Mouse (Mus musculus): ENCODE data around the gene Sertad2. TPM values are rescaled to one million over a fixed set of nuclear protein-coding genes. Genes with fewer than 3 reads are reported as not detected.

The Sertad2 gene
- total RNA-seq, 2 experiments from 2014 or later = 20.1 to 23.6 TPM

- no peak for DNase-seq (ENCODE audit: low spot score in 2 of 2)
Measured at GRCm38 (mm10) chr11:20644166-20644565, 101.1 kb downstream of the Sertad2 start.

DNA sequence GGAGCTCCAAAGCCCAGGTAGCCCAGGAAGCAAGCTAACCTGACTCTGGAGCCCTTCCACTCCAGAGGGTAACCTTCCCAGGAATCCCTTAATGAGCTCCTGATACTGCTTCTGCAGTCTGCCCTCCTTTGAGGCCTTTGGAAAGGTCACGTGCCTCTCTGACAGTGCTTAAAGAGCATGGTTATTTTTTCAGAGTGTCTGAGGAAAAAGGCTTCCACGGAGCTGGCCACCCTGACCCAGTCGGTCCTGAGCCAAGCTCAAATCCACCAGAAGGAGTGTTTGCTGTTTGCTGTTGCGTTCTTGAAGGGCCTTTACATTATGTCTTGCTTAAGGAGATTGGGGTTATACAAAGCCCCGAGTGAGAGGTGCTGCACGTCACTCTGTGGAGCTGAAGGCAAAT is 101.8 kb downstream of the Sertad2 start:
- no peak for DNase-seq (ENCODE audit: low spot score in 2 of 2)

- no peak for DNase-seq (ENCODE audit: low spot score in 2 of 2)
Measured at GRCm38 (mm10) chr11:20645521-20645920, 102.5 kb downstream of the Sertad2 start.

DNA sequence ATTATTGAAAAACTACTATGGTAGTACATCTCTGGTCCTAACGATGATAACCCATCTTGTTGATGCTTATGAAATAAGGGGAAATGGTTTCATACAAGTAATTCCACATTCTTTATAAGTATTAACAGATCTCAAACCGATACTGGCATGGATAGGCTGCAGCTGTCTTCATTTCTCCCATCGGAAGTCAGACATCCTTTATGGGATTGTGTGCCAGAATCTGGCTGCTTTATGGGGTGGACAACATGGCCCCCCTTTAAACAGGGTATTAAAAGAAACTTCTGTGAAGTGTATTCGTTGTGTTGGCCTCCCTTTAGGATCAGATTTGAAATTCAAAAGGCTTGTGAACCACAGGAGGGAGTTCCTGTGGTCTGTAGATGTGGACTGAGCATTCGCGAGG is 103.1 kb downstream of the Sertad2 start:
- no peak for DNase-seq (ENCODE audit: low spot score in 2 of 2)

DNA sequence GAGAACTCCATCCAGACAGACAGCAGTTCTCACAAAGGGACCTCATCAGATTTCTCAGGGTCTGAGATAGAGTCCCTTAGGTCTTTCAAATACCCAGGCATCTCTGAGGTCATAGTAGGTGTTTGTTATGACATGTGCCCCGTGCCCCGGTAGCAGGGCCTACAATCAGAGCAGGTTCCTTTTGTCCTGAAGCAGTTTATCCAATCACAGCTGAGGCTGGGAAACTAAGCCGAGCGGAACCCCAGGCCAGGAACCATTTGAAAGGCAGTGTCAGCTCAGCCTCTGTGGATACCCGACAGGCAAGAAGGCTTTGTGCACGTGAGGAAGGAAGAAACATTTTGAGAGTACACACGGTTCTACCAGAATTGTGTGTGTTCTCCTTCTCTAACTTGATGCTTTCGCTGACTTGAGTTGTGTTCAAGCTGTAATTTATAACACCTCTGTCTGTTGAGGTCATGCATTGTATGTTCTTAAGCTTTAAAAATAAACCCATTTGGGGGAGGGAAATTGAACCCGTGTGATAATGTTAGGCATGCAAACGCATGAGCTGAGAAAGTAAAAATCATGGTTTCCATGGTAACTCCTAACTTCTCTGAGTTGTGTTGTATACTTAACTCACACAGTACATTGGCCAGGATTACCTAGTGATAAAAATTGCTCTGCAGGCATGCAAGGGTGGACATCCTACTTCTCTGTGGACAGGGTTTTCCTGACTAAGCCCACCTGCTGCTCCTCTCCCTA is 104.1 kb downstream of the Sertad2 start:
- DNase-seq (ENCODE audit: low spot score in 2 of 2) = no peak

- DNase-seq (ENCODE audit: low spot score in 2 of 2) = no peak
Measured at GRCm38 (mm10) chr11:20647902-20648625, 105.0 kb downstream of the Sertad2 start.

- no peak for DNase-seq (ENCODE audit: low spot score in 2 of 2)
Measured at GRCm38 (mm10) chr11:20649477-20649876, 106.4 kb downstream of the Sertad2 start.

DNA sequence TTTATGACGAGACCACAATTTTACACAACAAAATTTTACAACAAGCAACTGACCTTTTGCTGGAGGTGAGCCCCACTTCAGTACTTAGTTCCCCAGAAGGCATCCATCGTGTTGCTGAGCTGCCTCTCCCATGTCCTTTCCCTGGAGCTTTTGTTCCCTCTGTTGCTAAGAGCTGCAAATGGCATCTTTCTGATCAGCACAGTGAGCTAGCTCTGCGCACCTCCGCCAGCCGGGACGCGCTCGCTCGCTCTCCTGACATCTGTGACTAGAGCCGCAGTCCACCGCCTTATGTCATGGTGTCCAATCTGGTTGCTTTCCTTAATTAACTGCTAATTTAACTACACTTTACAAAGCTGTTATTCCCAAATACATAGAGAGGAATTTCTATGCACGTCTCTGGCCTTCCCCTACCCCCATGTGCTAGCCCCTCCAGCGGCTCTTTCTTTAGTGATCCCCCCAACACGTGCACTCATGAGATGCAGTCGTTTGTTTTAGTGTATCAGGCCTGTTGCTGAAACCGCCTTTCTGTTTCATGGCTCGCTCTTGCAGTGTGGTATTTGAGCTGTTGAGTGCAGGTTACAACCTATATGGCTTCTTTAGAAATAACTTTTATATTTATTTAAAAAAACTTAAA is 107.1 kb downstream of the Sertad2 start:
- DNase-seq (ENCODE audit: low spot score in 2 of 2) = no peak

DNA sequence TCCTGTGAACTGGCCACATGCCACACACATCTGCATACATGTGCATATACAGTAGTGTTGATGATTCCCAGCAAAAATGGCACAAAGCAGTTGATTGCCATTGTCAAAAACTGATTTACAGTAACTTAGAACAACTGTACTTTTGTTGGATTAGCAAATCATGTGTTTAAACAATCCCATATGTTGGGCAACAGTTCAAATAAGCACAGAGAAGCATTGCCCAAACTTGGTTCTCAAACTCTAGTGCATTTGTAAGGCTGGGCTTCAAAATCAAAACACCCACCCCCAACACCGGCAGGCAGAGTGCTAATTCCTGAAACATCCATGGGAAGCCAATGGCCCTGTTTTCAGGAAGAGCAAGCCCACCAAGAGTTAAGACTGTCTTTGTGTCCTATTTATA is 108.1 kb downstream of the Sertad2 start:
- DNase-seq (ENCODE audit: low spot score in 2 of 2) = no peak

DNA sequence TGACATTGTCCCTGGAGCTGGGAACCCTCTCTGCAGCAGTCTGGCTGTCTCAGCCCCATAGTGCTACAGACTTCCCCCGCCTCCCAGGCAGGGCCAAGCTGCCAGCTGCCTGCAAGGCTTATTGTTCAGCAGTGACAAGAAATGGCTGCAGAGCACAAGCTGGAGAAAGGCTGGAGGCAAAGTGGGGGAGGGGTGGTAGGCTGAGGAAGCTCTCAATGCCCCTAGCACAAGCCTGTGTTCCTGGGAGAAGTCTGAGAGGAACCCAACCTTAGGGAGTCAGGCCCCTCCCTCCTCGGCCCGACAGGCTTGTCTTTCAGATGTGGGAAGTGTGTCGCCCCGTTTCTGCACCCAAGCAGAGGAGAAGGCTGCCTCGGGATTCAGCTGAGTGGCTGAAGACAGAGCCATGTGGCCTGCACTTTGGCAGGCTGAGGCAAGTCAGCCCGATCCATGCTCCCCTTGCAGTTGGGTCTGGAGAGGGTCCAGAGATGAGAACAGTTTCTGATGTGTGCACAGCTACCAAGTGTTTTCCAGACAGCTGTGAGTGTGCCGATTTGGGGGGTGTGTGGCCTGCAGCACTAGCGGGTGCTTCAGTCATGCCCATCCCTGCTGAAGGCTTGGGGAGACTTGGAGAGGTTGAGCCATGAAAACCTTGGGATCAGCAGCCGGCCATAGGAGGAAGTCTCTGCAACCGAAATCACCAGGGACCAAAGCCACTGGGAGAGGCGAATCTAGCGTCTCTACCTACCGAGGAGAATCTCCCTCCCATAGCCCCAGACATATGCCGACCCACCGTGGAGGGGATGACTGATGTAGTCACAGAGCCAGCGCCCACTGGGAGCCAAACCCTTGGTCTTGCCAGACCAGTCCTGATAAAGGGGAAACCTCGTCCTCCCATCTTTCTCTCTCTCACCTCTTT is 113.0 kb downstream of the Sertad2 start:
- DNase-seq (ENCODE audit: low spot score in 2 of 2) = peak; percentile 42 to 65

DNA sequence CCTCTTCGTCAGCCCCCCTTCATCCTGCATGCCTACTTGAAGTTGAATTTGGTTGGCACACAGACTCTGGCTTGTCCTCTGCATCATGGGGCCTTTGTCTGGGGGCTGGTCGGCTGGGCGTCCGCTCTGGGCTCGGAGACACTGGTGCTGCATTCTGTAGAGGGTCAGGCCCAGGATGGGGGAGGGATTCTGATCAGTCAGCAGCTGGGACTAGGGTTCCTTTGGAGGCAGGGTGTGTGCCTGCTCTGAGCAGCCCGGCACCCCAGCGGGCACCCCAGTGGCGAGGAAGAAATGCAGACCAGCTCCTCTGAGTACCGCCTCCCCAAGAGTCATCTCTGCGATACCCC is 113.6 kb downstream of the Sertad2 start:
- DNase-seq (ENCODE audit: low spot score in 2 of 2) = no peak

- DNase-seq (ENCODE audit: low spot score in 2 of 2) = no peak
Measured at GRCm38 (mm10) chr11:20659094-20659493, 116.0 kb downstream of the Sertad2 start.

DNA sequence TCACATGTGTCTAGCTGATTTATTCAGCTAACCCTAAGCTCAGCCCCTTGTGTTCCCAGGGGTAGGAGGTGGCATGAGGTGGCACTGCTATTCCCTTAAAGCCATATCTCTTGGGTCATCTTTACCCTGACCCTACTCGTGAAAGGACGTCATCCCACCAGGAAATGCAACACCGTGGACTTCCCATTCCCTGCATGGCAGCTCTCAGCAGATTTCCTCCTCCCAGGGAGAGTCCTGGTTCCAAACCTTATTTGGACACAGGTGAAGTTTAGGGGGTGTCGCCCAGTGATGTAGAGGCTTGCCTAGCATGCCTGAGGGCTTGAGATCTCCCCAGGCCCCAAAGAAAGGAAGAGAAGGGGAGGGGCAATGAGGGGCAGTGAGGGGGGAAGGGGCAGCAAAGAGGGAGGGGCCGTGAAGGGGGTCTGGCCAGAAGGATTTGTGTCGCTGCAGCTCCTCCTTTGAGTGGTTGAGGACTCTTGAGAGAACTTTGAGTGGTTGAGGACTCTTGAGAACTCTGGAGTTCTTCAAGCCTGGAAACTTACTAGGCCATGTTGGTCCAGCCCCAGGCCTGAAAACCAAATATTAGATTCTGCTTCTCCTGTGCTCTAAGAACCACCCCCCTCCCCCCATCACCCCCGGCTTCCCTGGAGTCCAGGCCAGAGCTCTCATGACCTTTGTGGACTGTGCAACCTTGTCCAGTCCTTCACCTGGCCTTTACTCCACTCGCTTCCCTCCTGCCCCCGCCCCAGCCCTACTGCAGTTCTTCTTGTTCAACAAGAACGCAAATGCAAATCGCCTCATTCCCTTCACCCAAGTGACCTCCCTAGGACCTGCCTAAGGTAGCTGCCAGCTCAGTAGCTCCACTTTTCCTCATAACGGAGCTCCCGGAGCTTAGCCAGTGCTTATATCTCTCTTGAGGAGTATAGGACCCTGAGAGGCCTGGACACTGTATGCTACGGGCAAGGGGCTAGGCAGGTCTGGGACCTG is 117.4 kb downstream of the Sertad2 start:
- DNase-seq (ENCODE audit: low spot score in 2 of 2) = no peak

GRCm38 (mm10) chr11:20661652-20662051 is 118.6 kb downstream of the Sertad2 start:
- DNase-seq (ENCODE audit: low spot score in 2 of 2) = no peak

GRCm38 (mm10) chr11:20662811-20663210 is 119.8 kb downstream of the Sertad2 start:
- DNase-seq (ENCODE audit: low spot score in 2 of 2) = no peak

- no peak for DNase-seq (ENCODE audit: low spot score in 2 of 2)
Measured at GRCm38 (mm10) chr11:20663580-20664198, 120.6 kb downstream of the Sertad2 start.

GRCm38 (mm10) chr11:20664878-20665277 is 121.8 kb downstream of the Sertad2 start:
- no peak for DNase-seq (ENCODE audit: low spot score in 2 of 2)

DNA sequence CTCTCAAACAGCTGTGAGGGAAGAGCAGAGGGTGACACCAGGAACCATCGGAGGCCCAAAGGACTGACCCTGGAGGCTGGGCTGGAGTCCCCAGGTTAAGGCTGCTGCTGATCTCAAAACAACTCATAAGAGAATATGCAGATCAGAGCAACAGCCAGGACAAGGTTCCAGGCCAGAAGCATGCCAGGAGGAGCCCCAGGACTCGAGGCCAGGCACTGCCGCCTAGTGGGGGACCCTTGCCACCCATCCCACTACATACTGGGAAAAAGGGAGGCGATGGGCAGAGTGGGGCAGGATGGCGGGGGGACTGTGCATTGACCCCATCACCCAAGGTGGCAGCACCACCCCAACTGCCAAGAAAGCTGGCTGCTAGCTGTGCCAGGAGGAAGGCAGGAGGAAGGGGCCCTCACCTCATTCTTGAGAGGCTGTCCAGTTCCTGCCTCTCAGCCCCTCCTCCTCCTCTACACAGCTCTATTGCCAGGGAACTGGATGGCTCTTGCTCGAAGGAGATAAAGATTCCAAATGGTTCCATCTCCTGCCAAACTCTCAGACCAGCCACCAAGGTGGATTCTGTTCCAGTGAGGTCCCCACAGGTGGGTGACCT is 128.8 kb downstream of the Sertad2 start:
- no peak for DNase-seq (ENCODE audit: low spot score in 2 of 2)

DNA sequence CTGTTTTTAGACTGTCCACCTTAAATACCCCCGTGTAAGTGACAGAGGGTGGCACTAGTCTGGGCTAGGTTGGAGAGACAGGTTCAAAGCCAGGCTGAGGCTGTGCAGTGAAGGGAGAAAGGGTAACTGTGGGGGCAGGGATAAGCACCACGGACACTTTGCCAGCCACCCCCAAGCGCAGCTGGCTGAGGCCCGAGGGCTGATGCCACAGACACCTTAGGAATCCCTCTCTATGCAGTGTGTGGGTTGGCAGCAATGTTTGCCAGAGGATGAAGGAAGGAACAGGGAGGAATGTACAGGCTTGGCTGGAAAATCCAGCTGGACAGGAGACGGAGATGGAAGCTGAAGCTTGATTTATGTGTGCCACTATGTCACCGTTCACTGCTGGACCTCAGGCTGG is 129.5 kb downstream of the Sertad2 start:
- DNase-seq (ENCODE audit: low spot score in 2 of 2) = no peak

All from left cerebral cortex, adult 18-20 months (tissue).